Mouse (Mus musculus) right cerebral cortex, postnatal 14 days (tissue): ENCODE measurements at regions not wholly inside any gene's neighbourhood (a gene's known extent, or its start where the extent isn't known, plus 50 kb on each side); places are given as distances from the start of the nearest gene placed in this dataset.

Experiments
- DNase-seq: peaks from one replicate; pipeline ENCODE4 v3.0.0; 2022

DNA sequence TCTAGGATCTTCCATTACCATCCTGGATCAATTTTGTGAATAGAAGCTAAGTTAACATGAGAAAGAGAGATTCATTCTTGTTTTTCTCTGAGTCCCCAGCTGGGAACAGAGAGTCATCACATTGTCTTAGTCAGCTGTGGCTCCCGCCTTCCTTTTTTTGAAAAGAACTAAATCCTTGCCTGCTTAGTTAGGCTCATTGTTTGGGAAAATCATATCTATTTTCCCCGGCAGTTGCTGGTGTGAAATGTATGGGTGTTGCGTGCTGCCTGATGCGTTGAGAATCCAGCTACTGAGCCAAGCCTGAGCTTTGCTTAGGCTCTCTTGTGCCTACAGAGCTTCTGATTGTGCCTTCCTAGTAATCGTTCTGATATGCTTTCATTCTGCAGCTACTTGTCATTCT is 66.3 kb downstream of the Fam50b start:
- no peak for DNase-seq

DNA sequence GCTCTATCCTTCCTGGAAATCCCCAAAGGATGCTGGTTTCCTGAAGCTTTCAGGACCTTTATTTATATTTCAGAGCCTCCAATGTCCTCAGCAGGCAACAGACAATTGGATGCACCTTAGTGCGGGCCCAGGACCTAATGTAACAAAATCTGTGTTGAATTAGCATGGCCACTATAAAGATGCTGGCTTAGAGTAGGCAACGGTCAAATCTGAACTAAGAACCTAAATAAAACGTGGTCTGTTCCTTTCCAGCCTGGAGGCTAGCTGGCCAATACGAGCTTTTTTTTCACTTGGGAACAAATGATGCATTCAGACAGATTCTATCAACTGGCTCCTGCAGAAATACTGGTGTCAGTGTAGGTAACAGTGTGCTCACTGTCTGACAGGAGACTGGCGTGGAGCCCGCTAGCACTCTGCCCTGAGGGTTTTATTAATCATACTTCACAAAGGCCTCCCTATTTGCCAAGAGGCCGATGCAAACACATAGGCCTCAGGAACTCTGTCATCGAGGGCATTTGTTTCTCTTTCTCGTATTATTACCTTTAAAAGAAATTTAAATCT is 68.5 kb upstream of the Prpf4b start:
- DNase-seq = no peak

DNA sequence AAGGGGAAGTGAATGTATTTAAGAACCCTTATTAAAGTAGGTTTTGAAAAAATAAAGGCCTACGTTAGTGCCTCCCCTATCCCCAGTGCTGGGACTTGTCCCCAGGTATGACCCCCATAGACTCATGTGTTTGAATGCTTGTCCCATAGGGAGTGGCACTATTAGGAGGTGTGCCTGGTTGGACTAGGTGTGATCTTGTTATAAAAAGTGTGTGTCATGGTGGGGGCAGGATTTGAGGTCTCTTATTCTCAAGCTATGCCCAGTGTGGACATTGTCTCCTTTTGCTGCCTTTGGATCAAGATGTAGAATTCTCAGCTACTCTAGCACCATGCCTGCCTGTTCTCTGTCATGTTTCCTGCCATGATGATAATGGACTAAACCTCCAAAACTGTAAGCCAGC is 65.6 kb upstream of the Prpf4b start:
- no peak for DNase-seq

- DNase-seq = peak; percentile 21
Observed at GRCm38 (mm10) chr13:34814161-34815056, 60.7 kb upstream of the Prpf4b start.

GRCm38 (mm10) chr13:34815057-34815410 is 60.1 kb upstream of the Prpf4b start:
- no peak for DNase-seq

DNA sequence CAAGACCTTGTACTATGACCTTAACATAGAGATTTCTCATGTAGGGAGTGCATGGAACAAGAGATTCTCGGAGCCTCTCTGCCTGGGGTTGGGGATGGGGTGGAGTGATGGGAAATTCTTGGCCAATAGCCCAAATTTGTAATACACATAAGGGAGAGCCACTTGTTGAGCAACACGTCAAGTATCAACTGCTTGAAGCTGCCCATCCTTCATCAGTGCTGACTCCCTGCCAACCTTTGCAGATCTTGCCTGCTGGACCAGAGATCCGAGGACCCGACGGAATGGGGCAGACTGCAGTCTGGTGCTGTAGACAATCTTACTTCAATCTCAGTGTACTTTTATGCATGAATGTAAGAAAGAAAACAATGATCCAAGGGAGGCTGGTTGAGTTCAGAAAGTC is 56.9 kb upstream of the Prpf4b start:
- DNase-seq = no peak

GRCm38 (mm10) chr13:34820423-34820822 is 54.7 kb upstream of the Prpf4b start:
- DNase-seq = no peak

GRCm38 (mm10) chr13:34821946-34822345 is 53.2 kb upstream of the Prpf4b start:
- no peak for DNase-seq

DNA sequence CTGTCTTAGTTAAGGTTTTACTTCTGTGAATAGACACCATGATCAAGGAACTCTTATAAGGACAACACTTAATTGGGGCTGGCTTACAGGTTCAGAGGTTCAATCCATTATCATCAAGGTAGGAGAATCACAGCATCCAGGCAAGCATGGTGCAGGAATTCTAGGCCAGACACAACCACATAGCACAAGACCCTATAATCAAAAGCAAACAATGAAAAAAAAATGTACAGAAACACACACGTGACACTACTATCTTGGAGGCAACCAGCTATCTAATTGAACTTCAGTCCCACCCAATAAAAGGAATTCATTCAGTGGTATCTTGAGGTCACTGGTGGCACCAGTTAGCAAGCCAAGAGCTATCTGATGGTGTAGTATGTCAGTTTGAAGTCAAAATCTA is 50.9 kb upstream of the Prpf4b start:
- no peak for DNase-seq
